Mouse (Mus musculus): ENCODE data around the gene Pdcd1.
"Not testable (repeated sequence)": the region's sequence is repeated elsewhere in the genome, so short reads cannot be mapped to it uniquely, and the experiment has no call there.

Pdcd1 gene

GRCm38 (mm10) chr1:94052373-94052772, at the start of gene Pdcd1:
TSS of gene Pdcd1 (minus strand) at chr1:94052553.
- DNase-seq (ENCODE audit: low spot score in 2 of 2) = no peak

GRCm38 (mm10) chr1:94091788-94092187, 39.4 kb upstream of the Pdcd1 start:
- DNase-seq (ENCODE audit: low spot score in 2 of 2) = no peak

- no peak for DNase-seq (ENCODE audit: low spot score in 2 of 2)
These were observed 34.1 kb upstream of the Pdcd1 start for GRCm38 (mm10) chr1:94086311-94086898.

GRCm38 (mm10) chr1:94085324-94086105, 33.2 kb upstream of the Pdcd1 start:
- no peak for DNase-seq (ENCODE audit: low spot score in 2 of 2)

- DNase-seq (ENCODE audit: low spot score in 2 of 2) = no peak
These were observed 29.4 kb upstream of the Pdcd1 start for GRCm38 (mm10) chr1:94081761-94082160.

- DNase-seq (ENCODE audit: low spot score in 2 of 2) = no peak
These were observed 28.8 kb upstream of the Pdcd1 start for GRCm38 (mm10) chr1:94081191-94081590.

GRCm38 (mm10) chr1:94080718-94081117, 28.4 kb upstream of the Pdcd1 start:
- DNase-seq (ENCODE audit: low spot score in 2 of 2) = no peak

- DNase-seq (ENCODE audit: low spot score in 2 of 2) = peak; percentile 87 to 91
These were observed 26.6 kb upstream of the Pdcd1 start for GRCm38 (mm10) chr1:94078835-94079440.

GRCm38 (mm10) chr1:94078314-94078713, 26.0 kb upstream of the Pdcd1 start:
- no peak for DNase-seq (ENCODE audit: low spot score in 2 of 2)

- DNase-seq (ENCODE audit: low spot score in 2 of 2) = no peak
These were observed 24.3 kb upstream of the Pdcd1 start for GRCm38 (mm10) chr1:94076702-94077101.

- DNase-seq (ENCODE audit: low spot score in 2 of 2) = no peak
These were observed 22.4 kb upstream of the Pdcd1 start for GRCm38 (mm10) chr1:94074756-94075155.

- not testable (repeated sequence) for DNase-seq (ENCODE audit: low spot score in 2 of 2)
These were observed 5.9 kb upstream of the Pdcd1 start for GRCm38 (mm10) chr1:94058281-94058680.

GRCm38 (mm10) chr1:94057401-94057800, 5.0 kb upstream of the Pdcd1 start:
- no peak for DNase-seq (ENCODE audit: low spot score in 2 of 2)

- DNase-seq (ENCODE audit: low spot score in 2 of 2) = no peak
These were observed 3.6 kb upstream of the Pdcd1 start for GRCm38 (mm10) chr1:94055966-94056365.

GRCm38 (mm10) chr1:94054481-94054880, 2.1 kb upstream of the Pdcd1 start:
- no peak for DNase-seq (ENCODE audit: low spot score in 2 of 2)

GRCm38 (mm10) chr1:94053530-94054216, 1.3 kb upstream of the Pdcd1 start:
- peak; percentile 76 to 83 for DNase-seq (ENCODE audit: low spot score in 2 of 2)

- no peak for DNase-seq (ENCODE audit: low spot score in 2 of 2)
These were observed 1.2 kb downstream of the Pdcd1 start for GRCm38 (mm10) chr1:94051104-94051503.

GRCm38 (mm10) chr1:94046544-94046943, 5.8 kb downstream of the Pdcd1 start:
- DNase-seq (ENCODE audit: low spot score in 2 of 2) = no peak

- no peak for DNase-seq (ENCODE audit: low spot score in 2 of 2)
These were observed 6.8 kb downstream of the Pdcd1 start for GRCm38 (mm10) chr1:94045559-94045958.

GRCm38 (mm10) chr1:94040391-94040790, 12.0 kb downstream of the Pdcd1 start:
- DNase-seq (ENCODE audit: low spot score in 2 of 2) = no peak

- DNase-seq (ENCODE audit: low spot score in 2 of 2) = peak; percentile 65 to 80
These were observed 17.2 kb downstream of the Pdcd1 start for GRCm38 (mm10) chr1:94034984-94035743.

All from right cerebral cortex, postnatal 36 days (tissue).